Mouse (Mus musculus): ENCODE results near the gene Slpi. TPM values are rescaled to one million over a fixed set of nuclear protein-coding genes. Genes with fewer than 3 reads are reported as not detected.
A peak's percentile ranks its signal among the peaks of the same experiment; 100 is the strongest.

Gene Slpi
- under 1 TPM; 0.62 to 0.93 TPM for total RNA-seq (2021)

DNA sequence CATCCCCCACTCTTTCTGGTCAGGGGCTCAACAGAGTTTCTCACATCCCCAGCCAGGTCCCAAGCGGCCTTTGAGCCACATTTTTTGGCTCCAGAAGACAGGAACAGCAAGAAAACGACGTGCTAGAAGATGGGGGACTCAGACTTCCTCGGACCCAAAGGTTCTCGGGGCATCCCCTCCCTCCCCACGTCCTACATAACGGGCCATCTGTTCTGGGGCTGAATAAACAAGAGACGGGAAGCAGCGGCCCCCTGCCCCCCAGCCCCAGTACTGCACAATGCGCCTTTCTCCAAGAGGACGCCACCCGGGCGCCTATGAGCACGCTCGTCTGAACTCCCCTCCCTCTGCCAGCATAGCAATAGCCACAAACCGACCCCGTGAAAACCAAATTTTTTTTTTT, at the start of gene Slpi:
Gene Slpi (minus strand): TSS at position 76 of the 400 bp plus-strand sequence.
- peak; percentile 48 to 72 for DNase-seq (ENCODE audit: extremely low spot score in 1 of 2, low spot score in 2 of 2)
- intact Hi-C loops (cut with DNase I): loop anchor here (5.0 kb wide), 1 partner anchor 287 kb away; no protein-coding TSS in a partner anchor

DNA sequence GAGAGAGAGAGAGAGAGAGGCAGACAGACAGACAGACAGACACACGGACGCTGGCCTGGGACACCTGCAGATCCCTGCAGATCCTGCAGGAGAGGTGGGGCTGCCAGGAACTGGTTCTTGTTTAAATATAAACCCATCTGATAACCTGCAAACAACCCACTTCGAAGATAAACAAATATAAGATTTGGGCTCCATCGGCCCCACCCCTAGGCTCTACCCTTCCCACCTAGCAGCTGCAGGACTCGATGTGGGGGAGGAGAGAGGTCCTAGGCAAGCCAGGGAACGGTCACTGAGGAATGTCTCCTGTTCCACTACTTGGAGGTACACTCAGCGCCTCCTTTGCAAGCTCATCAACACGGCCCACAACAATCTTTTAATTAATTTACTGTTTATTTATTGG, 49.4 kb upstream of the Slpi start:
- DNase-seq (ENCODE audit: extremely low spot score in 1 of 2, low spot score in 2 of 2): no peak
- intact Hi-C loops (cut with DNase I): no loop called here

DNA sequence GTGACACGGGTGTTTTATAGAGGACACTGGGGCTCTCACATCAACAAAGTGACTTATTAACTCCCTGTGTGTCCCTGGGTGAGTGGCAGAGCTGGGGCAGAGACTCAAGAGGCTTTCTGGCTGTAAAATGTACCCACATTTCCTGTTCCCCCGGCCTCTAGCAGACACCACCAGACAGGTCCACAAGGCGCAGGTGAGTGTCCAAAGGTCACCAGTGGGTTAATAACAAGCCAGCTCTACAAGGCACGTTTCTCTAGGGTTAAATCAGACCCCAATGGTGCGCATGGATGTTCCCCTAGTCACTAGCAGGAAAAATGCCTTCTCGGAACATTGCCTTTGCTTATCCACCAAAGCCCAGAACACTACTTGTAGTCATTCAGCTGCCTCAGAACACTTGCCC, 48.8 kb upstream of the Slpi start:
- intact Hi-C loops (cut with DNase I): no loop called here
- no peak for DNase-seq (ENCODE audit: extremely low spot score in 1 of 2, low spot score in 2 of 2)

- intact Hi-C loops (cut with DNase I): no loop called here
- no peak for DNase-seq (ENCODE audit: extremely low spot score in 1 of 2, low spot score in 2 of 2)
These were observed 48.1 kb upstream of the Slpi start for GRCm38 (mm10) chr2:164436961-164437360.

GRCm38 (mm10) chr2:164436215-164436913, 47.5 kb upstream of the Slpi start:
- peak in 1 of 2 experiments; percentile 37 for DNase-seq (ENCODE audit: extremely low spot score in 1 of 2, low spot score in 2 of 2)

GRCm38 (mm10) chr2:164435216-164436090, 46.6 kb upstream of the Slpi start:
- DNase-seq (ENCODE audit: extremely low spot score in 1 of 2, low spot score in 2 of 2): no peak
- intact Hi-C loops (cut with DNase I): no loop called here

More at GRCm38 (mm10) chr2:164436215-164436913, 47.5 kb upstream of the Slpi start:
- intact Hi-C loops (cut with DNase I): no loop called here

GRCm38 (mm10) chr2:164434681-164435080, 45.8 kb upstream of the Slpi start:
- intact Hi-C loops (cut with DNase I): no loop called here
- DNase-seq (ENCODE audit: extremely low spot score in 1 of 2, low spot score in 2 of 2): no peak

DNA sequence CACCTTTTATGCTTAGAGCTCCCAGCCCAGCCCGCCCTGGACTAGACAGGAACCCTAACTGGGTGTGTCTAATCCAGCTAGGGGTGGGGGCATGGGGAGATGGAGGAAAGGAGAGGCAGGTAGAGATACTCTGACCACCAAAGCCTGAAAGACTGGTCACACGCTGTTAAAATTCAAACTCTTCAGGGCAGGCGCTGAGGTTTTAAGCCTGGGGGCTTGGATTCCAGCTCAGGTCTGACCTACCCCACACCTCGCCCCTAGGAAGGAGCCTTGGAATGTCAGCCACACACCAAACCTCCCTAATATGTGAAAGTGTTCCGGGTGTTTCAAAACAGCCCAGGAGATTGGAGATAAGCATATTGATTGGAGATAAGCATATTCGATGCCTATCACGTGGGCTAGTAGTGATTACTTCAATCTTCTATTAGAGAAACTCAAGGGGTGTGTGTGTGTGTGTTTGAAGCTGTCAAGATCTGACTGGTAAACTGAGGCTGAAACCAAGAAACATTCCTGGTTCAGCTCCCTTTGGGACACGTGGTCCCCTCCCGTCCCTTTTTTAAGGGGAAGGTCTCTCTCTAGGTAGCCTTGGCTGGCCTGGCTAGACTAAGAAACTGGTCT, 44.5 kb upstream of the Slpi start:
- no peak for DNase-seq (ENCODE audit: extremely low spot score in 1 of 2, low spot score in 2 of 2)
- intact Hi-C loops (cut with DNase I): no loop called here

DNA sequence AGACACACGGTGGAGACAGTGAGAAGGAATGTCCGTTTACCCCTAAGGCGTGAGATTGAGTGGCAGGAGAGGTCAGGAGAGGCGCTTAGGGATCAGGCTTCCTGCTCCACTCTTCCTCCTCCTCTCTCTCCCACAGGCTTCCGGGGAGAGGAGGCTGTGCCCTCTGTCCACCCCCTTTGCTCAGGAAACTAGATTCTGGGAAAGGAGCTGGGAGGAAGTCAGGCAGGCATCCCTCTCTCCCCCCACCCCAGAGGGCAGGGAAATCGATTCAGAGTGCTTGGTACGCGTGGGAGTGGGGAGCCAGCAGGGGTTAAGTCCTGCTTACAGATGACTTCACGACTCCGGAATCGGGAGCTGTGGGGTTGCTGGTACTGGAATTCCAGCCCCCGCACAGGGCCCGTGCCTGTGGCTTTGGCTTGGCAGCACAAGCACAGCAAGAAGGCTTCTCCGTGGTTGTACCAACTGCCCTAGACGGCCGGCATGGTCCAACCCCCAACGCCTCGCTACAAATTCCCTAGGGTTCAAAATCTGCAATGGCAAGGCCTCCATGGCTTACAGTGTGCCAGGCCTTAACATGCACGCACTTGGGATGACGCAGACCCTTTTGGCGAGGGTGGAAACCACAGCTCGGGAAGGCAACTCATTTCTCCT, 43.8 kb upstream of the Slpi start:
- intact Hi-C loops (cut with DNase I): no loop called here
- DNase-seq (ENCODE audit: extremely low spot score in 1 of 2, low spot score in 2 of 2): peak in 1 of 2 experiments; percentile 40

- intact Hi-C loops (cut with DNase I): no loop called here
- no peak for DNase-seq (ENCODE audit: extremely low spot score in 1 of 2, low spot score in 2 of 2)
These were observed 43.0 kb upstream of the Slpi start for GRCm38 (mm10) chr2:164431676-164432465.

DNA sequence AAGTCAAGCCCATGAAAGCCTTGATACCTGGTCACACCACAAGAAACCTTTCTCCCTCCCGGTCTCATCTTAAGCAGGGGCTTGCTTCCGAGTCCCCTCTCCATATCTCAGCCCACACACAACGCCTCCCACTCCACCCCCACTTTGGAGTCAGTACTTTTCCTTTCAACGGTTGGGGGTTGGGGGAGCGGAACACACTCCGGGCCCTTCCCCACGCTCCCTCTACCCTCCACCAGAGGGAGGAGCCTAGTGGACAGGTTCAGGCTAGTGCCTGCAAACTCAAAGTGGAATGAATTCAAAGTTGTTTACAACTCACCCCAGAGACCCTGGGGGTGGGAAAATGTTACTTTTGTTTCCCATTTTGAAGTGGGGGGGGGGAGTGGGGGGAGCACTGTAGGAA, 41.8 kb upstream of the Slpi start:
- intact Hi-C loops (cut with DNase I): no loop called here
- DNase-seq (ENCODE audit: extremely low spot score in 1 of 2, low spot score in 2 of 2): no peak

DNA sequence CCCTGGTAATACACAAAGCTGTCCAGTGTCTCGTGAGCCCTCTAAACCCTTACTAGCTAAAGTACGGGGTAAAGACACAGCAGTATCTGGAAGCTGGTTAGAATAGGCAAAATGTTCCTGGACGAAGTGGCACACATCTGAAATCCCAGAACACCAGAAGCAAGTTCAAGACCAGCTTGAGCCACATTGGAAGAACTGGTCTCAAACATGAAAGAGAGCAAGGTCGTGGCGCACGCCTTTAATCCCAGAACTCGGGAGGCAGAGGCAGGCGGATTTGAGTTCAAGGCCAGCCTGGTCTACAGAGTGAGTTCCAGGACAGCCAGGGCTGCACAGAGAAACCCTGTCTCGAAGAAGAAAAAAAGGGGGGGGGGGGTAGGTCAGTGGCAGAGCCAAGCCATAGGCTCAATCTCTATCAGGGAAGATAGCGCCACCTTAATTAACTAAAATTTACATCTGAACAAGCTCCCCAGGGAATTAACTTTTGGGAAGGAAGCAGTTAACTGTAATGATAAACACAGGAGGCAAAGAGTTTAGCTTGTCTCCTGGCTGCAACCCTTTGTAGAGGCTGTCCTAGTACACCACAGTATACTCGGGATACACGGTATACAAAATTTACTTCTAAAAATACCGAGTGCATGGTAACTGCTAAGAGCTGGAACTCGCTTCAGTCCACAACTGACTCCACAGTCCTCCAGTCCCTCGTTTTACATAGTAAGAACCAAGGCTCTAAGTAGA, 41.2 kb upstream of the Slpi start:
- intact Hi-C loops (cut with DNase I): no loop called here
- no peak for DNase-seq (ENCODE audit: extremely low spot score in 1 of 2, low spot score in 2 of 2)

DNA sequence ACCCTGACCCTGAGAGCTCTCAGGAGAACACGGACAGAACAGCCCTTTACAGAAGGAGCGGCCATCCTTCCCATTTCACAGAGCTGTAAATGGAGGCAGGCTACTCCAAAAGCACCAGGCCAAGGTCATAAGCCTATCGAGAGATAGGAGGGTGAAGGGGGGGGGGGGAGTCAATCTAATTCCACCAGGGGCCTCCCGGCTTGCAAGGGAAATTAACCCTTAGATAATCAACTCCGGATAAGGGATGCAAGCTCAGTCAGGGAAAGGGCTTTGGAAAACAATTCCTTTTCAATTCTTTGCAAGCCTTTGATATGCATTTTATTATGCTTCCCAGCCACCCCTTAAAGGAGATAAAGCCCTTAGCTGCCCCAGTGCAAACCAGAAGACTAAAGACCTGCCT, 39.6 kb upstream of the Slpi start:
- intact Hi-C loops (cut with DNase I): no loop called here
- no peak for DNase-seq (ENCODE audit: extremely low spot score in 1 of 2, low spot score in 2 of 2)

DNA sequence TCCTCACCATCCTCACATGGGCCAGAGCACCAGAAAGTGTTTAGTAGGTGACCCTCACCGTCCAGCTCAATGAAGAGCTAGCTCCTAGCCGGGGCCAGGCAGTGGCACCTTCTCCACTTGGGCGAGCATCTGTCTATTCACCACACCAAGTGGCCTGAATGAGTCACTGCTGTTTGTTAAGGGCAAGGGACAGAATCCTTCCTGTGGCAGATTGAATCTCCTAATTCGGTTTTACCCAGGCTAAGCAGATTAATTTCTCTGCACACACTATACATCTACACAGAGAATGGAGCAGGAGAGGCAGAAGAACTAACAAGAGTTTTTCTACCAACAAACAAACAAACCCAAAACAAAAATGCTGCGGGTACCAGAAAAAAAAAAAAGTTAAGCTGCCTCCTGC, 38.1 kb upstream of the Slpi start:
- intact Hi-C loops (cut with DNase I): no loop called here
- DNase-seq (ENCODE audit: extremely low spot score in 1 of 2, low spot score in 2 of 2): no peak

GRCm38 (mm10) chr2:164426121-164426520, 37.2 kb upstream of the Slpi start:
- intact Hi-C loops (cut with DNase I): no loop called here
- DNase-seq (ENCODE audit: extremely low spot score in 1 of 2, low spot score in 2 of 2): no peak

DNA sequence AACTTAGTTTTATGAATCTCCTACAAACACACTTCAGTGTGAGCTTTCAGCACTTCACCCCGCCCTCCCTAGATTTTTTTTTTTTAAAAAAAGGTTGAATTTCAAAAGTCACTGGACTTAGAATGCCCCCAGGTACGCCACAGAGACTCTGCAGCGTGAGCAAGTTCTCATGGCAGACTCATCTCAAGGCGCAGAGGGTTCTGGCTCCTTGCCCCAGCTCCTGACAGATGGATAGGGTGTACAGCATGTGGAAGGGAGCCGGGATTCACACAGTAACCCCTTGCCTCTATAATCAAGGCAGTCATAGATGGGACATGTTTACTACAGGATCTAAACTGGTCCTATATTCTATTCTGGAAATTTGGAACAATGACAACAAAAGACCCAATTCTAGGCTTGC, 36.5 kb upstream of the Slpi start:
- no peak for DNase-seq (ENCODE audit: extremely low spot score in 1 of 2, low spot score in 2 of 2)
- intact Hi-C loops (cut with DNase I): no loop called here

DNA sequence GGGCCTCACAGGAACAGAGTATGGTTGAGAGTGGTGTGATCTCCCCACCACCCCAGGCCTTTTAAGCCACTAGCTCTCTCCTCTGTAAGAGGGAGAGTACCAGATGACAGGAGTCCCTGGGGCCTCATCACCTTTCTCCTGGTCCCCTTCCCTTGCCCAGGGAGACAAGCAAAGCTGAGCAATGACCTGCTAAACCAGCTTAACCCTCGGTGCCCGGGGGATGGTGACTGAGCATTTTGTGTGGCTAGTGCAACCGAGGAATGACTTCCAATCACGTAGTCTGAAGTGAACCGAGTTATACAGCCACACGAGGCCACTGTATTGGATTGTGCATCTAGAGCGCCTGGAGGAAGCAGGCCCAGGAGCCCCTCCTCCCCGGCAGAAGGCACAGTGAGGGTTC, 35.5 kb upstream of the Slpi start:
- no peak for DNase-seq (ENCODE audit: extremely low spot score in 1 of 2, low spot score in 2 of 2)
- intact Hi-C loops (cut with DNase I): no loop called here

- intact Hi-C loops (cut with DNase I): no loop called here
- DNase-seq (ENCODE audit: extremely low spot score in 1 of 2, low spot score in 2 of 2): no peak
These were observed 34.6 kb upstream of the Slpi start for GRCm38 (mm10) chr2:164423464-164423863.

Data from left cerebral cortex, postnatal 10 days (tissue).